Mouse (Mus musculus) neural tube, embryonic 14.5 days (tissue): ENCODE measurements at regions not wholly inside any gene's neighbourhood (a gene's known extent, or its start where the extent isn't known, plus 50 kb on each side); places are given as distances from the start of the nearest gene placed in this dataset.

Experiments
- ATAC-seq: fragments of 200-750 bp; cut with Nextera tagmentation; 2 replicates; pipeline ENCODE4 v1.8.0; 2017; ENCODE audit warnings: low read depth, mild to moderate bottlenecking, moderate TSS enrichment, moderate library complexity
- H3K27ac ChIP-seq: fragments of 300-500 bp; sonication (generic); 2 replicates; pipeline ENCODE4 v1.5.1; 2014; ENCODE audit warnings: low read depth, mild to moderate bottlenecking, control low read depth, low read length, moderate library complexity, mixed read lengths
- H3K27me3 ChIP-seq: fragments of 300-500 bp; sonication (generic); 2 replicates; pipeline ENCODE4 v1.6.1; 2014; ENCODE audit warnings: low read length; ENCODE audit not compliant: control insufficient read depth, insufficient read depth
- H3K36me3 ChIP-seq: fragments of 300-500 bp; sonication (generic); 2 replicates; pipeline ENCODE4 v1.6.1; 2014; ENCODE audit warnings: low read length, mixed read lengths; ENCODE audit not compliant: control insufficient read depth, insufficient read depth
- H3K4me1 ChIP-seq: fragments of 300-500 bp; sonication (generic); 2 replicates; pipeline ENCODE4 v1.6.1; 2014; ENCODE audit warnings: low read length; ENCODE audit not compliant: control insufficient read depth, insufficient read depth
- H3K4me2 ChIP-seq: fragments of 300-500 bp; sonication (generic); 2 replicates; pipeline ENCODE4 v1.6.1; 2014; ENCODE audit warnings: mild to moderate bottlenecking, low read depth, low read length, control low read depth
- H3K4me3 ChIP-seq: fragments of 300-500 bp; sonication (generic); 2 replicates; pipeline ENCODE4 v1.5.1; 2014; ENCODE audit warnings: low read depth, low read length, control low read depth, mixed read lengths
- H3K9ac ChIP-seq: fragments of 300-500 bp; sonication (generic); replicated peaks from 2 replicates; pipeline ENCODE4 v1.6.1; 2014; ENCODE audit warnings: low read depth, mild to moderate bottlenecking, control low read depth, low read length, mixed read lengths
- H3K9me3 ChIP-seq: fragments of 300-500 bp; sonication (generic); 2 replicates; pipeline ENCODE4 v1.6.1; 2016; ENCODE audit warnings: low read length; ENCODE audit not compliant: control insufficient read depth
- WGBS: fragments of 180-500 bp; shearing (Covaris S2); extraction: QIAGEN DNeasy Blood & Tissue Kit; methylation state at CpG from one replicate; pipeline ENCODE4 v1.1.7; 2014; 5-methylcytosine and 5-hydroxymethylcytosine counted together

DNA sequence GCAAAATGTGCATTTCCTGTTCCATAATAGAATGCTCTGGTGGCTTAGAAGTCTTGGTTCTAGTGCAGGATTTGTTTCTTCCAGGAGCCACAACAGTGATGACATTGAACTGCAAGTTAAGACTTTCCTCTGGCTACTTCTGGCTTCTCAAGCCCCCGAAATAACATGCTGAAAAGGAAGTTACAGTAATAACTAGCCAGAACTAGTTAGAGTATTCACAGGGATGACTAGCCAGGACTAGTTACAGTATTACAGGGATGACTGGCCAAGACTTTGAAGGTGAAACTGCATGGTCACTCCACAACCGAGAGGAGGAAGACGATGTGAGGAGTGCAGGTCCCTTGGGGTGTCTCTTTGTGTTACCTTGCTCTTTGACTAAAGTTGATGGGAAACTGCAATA lies 126.6 kb upstream of the Gm3448 start:
- Histone ChIP-seq H3K27ac (no peak overlapping the region), H3K4me3 (no peak overlapping the region), H3K27me3 (no peaks in the 10 kb centered on the region), H3K9me3 (no peaks in the 10 kb centered on the region), H3K4me1 (no peaks in the 10 kb centered on the region), H3K9ac (no peak overlapping the region), H3K4me2 (no peak overlapping the region), H3K36me3 (no peaks in the 10 kb centered on the region)
- WGBS: 91% methylated on average over 3 of the region's 3 CpGs
- no peak for ATAC-seq

DNA sequence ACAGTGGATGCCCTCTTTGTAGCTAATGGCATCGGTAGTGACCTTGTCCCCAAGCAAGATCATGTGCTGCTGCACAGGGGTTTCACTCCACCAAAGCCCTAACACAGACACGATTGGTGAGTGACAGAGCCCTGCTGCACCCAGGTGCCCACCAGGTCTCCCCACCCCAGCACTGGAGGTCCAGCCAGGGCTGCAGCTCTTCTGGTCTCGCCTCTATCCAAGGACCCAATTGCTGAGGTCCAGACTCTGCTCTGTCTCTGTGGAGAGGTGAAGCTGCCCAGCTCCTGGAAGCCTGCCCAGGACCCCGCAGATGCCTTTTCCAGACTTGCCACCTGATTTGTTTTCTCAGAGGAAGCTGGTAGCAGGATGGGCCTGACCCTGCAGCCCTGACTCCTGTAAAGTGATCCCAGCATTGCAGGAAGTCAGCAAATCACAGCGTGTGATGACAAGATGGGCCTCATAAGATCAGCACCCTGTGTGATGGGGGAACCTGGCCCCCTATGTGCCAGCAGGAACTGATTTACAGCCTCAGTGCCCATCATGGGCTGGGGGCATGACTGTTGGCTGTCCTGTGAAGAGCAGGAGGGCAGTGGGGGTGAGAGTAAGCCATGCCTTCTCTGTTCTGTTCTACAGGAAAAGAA lies 116.5 kb upstream of the Gm3448 start:
- Histone ChIP-seq H3K27ac (no peak overlapping the region), H3K9ac (no peak overlapping the region), H3K9me3 (no peaks in the 10 kb centered on the region), H3K27me3 (no peaks in the 10 kb centered on the region), H3K4me3 (no peak overlapping the region), H3K4me1 (no peaks in the 10 kb centered on the region), H3K36me3 (no peaks in the 10 kb centered on the region), H3K4me2 (no peak overlapping the region)
- WGBS: 80% methylated on average over 5 of the region's 5 CpGs
- ATAC-seq: no peak

DNA sequence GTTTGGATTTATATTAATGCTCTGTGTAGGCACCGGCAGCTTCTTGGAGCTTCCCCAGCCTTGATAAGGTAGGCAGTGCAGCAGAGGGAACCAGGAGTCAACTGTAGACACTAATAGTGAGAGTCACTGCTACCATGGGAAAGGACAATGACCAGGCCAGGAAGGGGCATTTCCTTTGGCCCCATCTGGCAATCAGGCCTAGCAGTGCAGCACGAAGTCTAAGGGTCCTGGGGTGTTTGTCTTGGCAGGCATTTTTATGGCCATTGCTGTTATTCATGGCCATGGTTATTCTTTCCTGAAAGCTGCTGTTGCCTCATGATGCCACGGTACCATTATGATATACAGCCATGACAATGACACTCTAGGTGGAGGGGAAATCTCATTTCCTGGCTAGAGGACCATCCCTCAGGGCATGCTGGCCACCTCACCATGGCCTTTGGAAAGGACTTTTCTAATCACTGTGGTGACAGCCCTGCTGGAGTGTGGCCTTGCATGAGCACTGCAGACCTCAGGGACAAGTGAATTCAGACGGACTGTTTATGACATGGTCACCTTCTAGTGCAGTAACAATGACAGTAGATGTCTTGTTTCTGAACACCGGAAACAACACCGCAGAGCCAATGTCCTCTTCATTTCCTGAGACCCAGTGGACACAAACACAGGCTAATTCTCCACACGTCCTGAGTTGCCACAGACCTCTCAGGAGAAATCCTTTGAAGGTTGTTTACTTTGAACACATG lies 111.8 kb upstream of the Gm3448 start:
- H3K4me3 ChIP-seq: no peak overlapping the region
- H3K36me3 ChIP-seq: no peaks in the 10 kb centered on the region
- no peaks in the 10 kb centered on the region for H3K4me1 ChIP-seq
- no peak overlapping the region for H3K4me2 ChIP-seq
- H3K27me3 ChIP-seq: no peaks in the 10 kb centered on the region
- ATAC-seq: no peak
- no peak overlapping the region for H3K27ac ChIP-seq
- H3K9ac ChIP-seq: no peak overlapping the region
- WGBS: 57% methylated on average over 7 of the region's 7 CpGs
- H3K9me3 ChIP-seq: no peaks in the 10 kb centered on the region

DNA sequence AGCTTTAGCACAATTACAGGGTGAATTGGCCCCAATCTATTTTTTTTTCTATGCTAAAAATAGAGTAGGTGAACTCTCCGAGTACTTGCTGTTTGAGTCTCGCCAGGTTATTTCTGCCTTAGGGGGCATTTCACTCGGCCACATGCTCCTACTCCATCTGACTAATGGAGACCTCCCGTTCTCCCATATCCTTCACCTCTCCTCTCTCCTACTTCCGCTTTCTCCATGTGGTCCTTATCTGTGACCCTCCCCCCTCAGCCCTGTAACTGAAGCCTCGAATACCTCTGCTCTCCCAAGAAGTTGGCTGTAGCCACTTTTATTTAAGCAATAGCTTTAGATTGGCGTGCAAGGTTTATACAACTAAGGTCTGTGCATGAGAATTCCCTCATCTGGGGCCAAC lies 111.1 kb upstream of the Gm3448 start:
- Histone ChIP-seq H3K4me3 (no peak overlapping the region), H3K36me3 (no peaks in the 10 kb centered on the region), H3K4me1 (no peaks in the 10 kb centered on the region), H3K9me3 (no peaks in the 10 kb centered on the region), H3K9ac (no peak overlapping the region), H3K27me3 (no peaks in the 10 kb centered on the region), H3K4me2 (no peak overlapping the region), H3K27ac (no peak overlapping the region)
- 75% methylated on average over 7 of the region's 7 CpGs for WGBS
- no peak for ATAC-seq

DNA sequence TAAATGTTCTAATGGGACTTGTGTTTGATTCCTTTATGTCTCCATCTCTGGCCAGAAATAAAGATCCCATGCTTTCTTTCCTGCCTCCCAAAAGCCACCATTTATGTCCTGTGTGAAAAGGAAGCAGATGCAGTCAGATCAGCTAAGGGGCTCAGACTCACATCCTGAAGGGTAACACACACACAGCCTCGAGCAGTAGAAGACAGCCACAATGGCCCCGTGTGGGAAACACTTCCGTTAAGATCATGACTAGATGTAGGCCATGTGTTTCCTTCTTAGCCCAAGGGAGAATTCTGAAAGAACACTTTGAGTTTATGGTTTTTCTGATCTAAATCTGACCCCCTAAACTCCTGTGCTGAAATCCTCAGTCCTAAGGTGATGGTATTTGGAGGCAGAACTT lies 110.4 kb upstream of the Gm3448 start:
- no peak overlapping the region for H3K9ac ChIP-seq
- no peak overlapping the region for H3K27ac ChIP-seq
- no peaks in the 10 kb centered on the region for H3K4me1 ChIP-seq
- no peaks in the 10 kb centered on the region for H3K36me3 ChIP-seq
- H3K27me3 ChIP-seq: no peaks in the 10 kb centered on the region
- WGBS: 82% methylated on average over 3 of the region's 3 CpGs
- no peaks in the 10 kb centered on the region for H3K9me3 ChIP-seq
- ATAC-seq: no peak
- no peak overlapping the region for H3K4me3 ChIP-seq
- no peak overlapping the region for H3K4me2 ChIP-seq

DNA sequence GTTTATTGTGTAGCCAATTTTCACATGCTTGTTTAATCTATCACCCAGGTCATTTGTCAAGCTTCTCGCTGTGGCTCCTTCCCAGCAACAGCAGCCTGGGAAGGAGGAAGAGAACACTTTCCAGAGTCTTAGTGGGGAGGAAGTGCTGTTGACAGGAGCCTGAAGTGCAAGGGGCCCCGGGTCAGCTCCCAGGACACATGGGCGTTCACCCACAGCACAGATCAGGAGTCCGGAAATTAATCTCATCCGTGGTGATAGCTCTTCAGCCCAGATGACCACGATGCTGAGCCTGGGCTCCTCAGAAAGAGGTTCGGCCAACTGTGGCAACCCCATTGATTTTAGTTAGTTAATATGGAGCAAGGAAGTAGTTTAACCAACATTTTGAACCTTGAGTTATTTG lies 105.3 kb upstream of the Gm3448 start:
- Histone ChIP-seq H3K4me3 (no peak overlapping the region), H3K9ac (no peak overlapping the region), H3K4me1 (no peaks in the 10 kb centered on the region), H3K27me3 (no peaks in the 10 kb centered on the region), H3K36me3 (no peaks in the 10 kb centered on the region), H3K9me3 (no peaks in the 10 kb centered on the region), H3K27ac (no peak overlapping the region), H3K4me2 (no peak overlapping the region)
- ATAC-seq: no peak
- 70% methylated on average over 7 of the region's 7 CpGs for WGBS

DNA sequence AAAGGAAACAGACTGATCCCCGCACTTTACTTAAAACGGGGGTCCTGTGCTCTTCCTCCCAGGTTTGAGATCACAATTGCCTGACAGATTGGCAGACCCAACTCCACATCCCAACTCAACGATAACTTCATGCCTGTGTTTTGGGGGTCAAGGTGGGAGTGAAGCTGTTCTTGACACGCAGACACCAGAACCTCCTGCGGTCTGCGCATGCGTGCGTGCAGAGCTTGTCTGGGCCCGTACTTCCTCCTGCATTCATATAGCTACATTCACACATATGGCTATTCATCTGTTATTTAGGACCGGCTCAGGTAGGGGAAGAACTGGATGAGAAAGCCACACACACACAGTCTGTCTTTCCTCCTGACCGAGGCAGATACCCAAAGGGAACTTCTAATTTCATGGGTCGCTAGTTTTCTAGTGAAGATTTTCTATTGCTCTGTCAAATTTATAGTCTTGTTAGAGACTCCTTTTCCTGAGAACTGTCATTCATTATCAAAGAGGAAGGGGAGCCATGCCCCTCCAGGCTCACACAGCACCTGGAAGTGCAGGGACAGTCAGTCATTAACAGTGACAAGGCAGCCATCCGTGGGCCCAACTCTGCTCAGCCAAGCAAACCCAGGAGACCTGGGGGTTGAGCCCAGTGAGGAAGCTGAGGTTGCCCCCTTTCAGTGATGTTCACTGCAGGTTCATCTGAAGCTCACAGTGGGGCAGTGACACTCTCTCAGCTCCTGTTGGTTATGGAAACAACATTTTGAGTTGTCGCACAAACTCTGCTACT lies 104.0 kb upstream of the Gm3448 start:
- Histone ChIP-seq H3K36me3 (no peaks in the 10 kb centered on the region), H3K9me3 (no peaks in the 10 kb centered on the region), H3K4me3 (no peak overlapping the region), H3K27me3 (no peaks in the 10 kb centered on the region), H3K4me2 (no peak overlapping the region), H3K27ac (no peak overlapping the region), H3K9ac (no peak overlapping the region), H3K4me1 (no peaks in the 10 kb centered on the region)
- WGBS: 72% methylated on average over 14 of the region's 14 CpGs
- no peak for ATAC-seq

DNA sequence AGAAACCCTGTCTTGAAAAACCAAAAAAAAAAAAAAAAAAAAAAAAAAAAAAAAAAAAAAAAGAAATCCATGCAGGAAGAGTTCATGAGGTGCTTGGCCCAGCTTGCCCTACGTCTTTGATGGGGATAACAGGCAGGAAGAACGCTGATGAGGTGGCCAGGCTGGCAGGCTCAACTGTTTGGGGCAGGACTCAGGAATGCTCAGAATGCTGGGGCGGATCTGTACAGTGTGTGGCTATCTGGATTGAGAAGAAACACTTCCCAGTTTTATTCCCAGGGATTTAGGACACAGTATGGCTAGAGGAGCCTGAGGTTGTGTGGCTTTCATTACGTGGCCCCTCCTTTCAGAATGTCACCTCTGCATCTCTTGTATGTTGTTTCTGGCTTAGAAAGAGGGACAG lies 99.1 kb upstream of the Gm3448 start:
- Histone ChIP-seq H3K4me2 (no peak overlapping the region), H3K36me3 (no peaks in the 10 kb centered on the region), H3K27me3 (no peaks in the 10 kb centered on the region), H3K9me3 (no peaks in the 10 kb centered on the region), H3K4me3 (no peak overlapping the region), H3K27ac (no peak overlapping the region), H3K4me1 (no peaks in the 10 kb centered on the region), H3K9ac (no peak overlapping the region)
- ATAC-seq: no peak
- WGBS: 79% methylated on average over 4 of the region's 4 CpGs
